Mouse (Mus musculus): ENCODE results near the gene Spon1.

The Spon1 gene

GRCm38 (mm10) chr7:113778546-113778945 lies 12.7 kb downstream of the Spon1 start:
- no peak for DNase-seq (ENCODE audit: low read depth, low spot score)

- no peak for DNase-seq (ENCODE audit: low read depth, low spot score)
Measured at GRCm38 (mm10) chr7:113780286-113780685, 14.5 kb downstream of the Spon1 start.

- DNase-seq (ENCODE audit: low read depth, low spot score) = no peak
Measured at GRCm38 (mm10) chr7:113791991-113792390, 26.2 kb downstream of the Spon1 start.

- no peak for DNase-seq (ENCODE audit: low read depth, low spot score)
Measured at GRCm38 (mm10) chr7:113792871-113793270, 27.1 kb downstream of the Spon1 start.

GRCm38 (mm10) chr7:113795209-113795608 lies 29.4 kb downstream of the Spon1 start:
- no peak for DNase-seq (ENCODE audit: low read depth, low spot score)

GRCm38 (mm10) chr7:113797134-113797533 lies 31.3 kb downstream of the Spon1 start:
- no peak for DNase-seq (ENCODE audit: low read depth, low spot score)

- no peak for DNase-seq (ENCODE audit: low read depth, low spot score)
Measured at GRCm38 (mm10) chr7:113798605-113799255, 32.9 kb downstream of the Spon1 start.

GRCm38 (mm10) chr7:113809781-113810180 lies 44.0 kb downstream of the Spon1 start:
- no peak for DNase-seq (ENCODE audit: low read depth, low spot score)

GRCm38 (mm10) chr7:113811376-113812158 lies 45.8 kb downstream of the Spon1 start:
- DNase-seq (ENCODE audit: low read depth, low spot score) = no peak

GRCm38 (mm10) chr7:113814101-113814779 lies 48.4 kb downstream of the Spon1 start:
- no peak for DNase-seq (ENCODE audit: low read depth, low spot score)

GRCm38 (mm10) chr7:113815726-113816125 lies 49.9 kb downstream of the Spon1 start:
- DNase-seq (ENCODE audit: low read depth, low spot score) = no peak

GRCm38 (mm10) chr7:113816827-113817334 lies 51.1 kb downstream of the Spon1 start:
- DNase-seq (ENCODE audit: low read depth, low spot score) = no peak

- no peak for DNase-seq (ENCODE audit: low read depth, low spot score)
Measured at GRCm38 (mm10) chr7:113818116-113818515, 52.3 kb downstream of the Spon1 start.

- DNase-seq (ENCODE audit: low read depth, low spot score) = no peak
Measured at GRCm38 (mm10) chr7:113820213-113820612, 54.4 kb downstream of the Spon1 start.

- DNase-seq (ENCODE audit: low read depth, low spot score) = no peak
Measured at GRCm38 (mm10) chr7:113823026-113823425, 57.2 kb downstream of the Spon1 start.

GRCm38 (mm10) chr7:113824651-113825050 lies 58.9 kb downstream of the Spon1 start:
- no peak for DNase-seq (ENCODE audit: low read depth, low spot score)

GRCm38 (mm10) chr7:113825498-113826205 lies 59.9 kb downstream of the Spon1 start:
- no peak for DNase-seq (ENCODE audit: low read depth, low spot score)

- DNase-seq (ENCODE audit: low read depth, low spot score) = no peak
Measured at GRCm38 (mm10) chr7:113826510-113826909, 60.7 kb downstream of the Spon1 start.

- DNase-seq (ENCODE audit: low read depth, low spot score) = no peak
Measured at GRCm38 (mm10) chr7:113828122-113828571, 62.3 kb downstream of the Spon1 start.

- DNase-seq (ENCODE audit: low read depth, low spot score) = no peak
Measured at GRCm38 (mm10) chr7:113828576-113828975, 62.8 kb downstream of the Spon1 start.

- no peak for DNase-seq (ENCODE audit: low read depth, low spot score)
Measured at GRCm38 (mm10) chr7:113837151-113837550, 71.4 kb downstream of the Spon1 start.

- no peak for DNase-seq (ENCODE audit: low read depth, low spot score)
Measured at GRCm38 (mm10) chr7:113839431-113839830, 73.6 kb downstream of the Spon1 start.
